Mouse (Mus musculus) E14TG2a.4 (cell line): ENCODE data around the gene Gm10260.

Experiments used
- H3K27me3 ChIP-seq: 2 replicates; pipeline ENCODE4 v1.6.1; 2014; ENCODE audit warnings: low read length, control low read depth; ENCODE audit not compliant: insufficient read depth
- H3K36me3 ChIP-seq: 2 replicates; pipeline ENCODE4 v1.6.1; 2014; ENCODE audit warnings: low read length, control low read depth; ENCODE audit not compliant: insufficient read depth
- H3K4me1 ChIP-seq: replicated peaks from 2 replicates; pipeline ENCODE4 v1.6.1; 2014; ENCODE audit warnings: low read depth, low read length, control low read depth
- H3K4me3 ChIP-seq: replicated peaks from 2 replicates; pipeline ENCODE4 v1.5.1; 2014; ENCODE audit warnings: mild to moderate bottlenecking, low read length
- H3K9me3 ChIP-seq: 2 replicates; pipeline ENCODE4 v1.6.1; 2014; ENCODE audit warnings: low read length, control low read depth
- CTCF ChIP-seq: conservative IDR thresholded peaks from 2 replicates; pipeline ENCODE4 v1.5.1; 2014; ENCODE audit warnings: low read length
- NANOG ChIP-seq: IDR thresholded peaks from 2 replicates; pipeline ENCODE4 v1.6.1; 2014; ENCODE audit warnings: borderline replicate concordance, low read length, mixed read lengths
- POU5F1 ChIP-seq: IDR thresholded peaks from 2 replicates; pipeline ENCODE4 v1.6.1; 2014; ENCODE audit warnings: low read length, borderline replicate concordance

The Gm10260 gene

DNA sequence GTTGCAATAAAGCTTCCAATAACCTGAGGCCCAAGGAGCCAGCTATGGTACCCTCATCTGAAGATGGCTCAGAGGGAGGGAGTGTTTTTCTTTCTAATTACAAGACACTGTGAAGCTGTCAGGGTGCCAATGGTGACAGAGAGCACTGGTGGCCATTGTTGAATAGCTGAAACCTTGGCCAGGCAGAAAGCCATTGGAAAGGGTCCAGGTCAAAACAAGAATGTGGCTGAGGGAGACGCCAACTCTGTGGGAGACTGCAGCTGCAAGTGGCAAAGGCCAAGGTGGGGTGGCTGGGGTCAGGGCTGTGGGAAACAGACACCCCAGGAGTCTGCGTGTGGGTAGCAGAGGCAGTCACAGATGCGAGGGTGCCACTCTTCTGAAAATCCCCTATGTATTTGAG is 16.3 kb upstream of the Gm10260 start:
- TF ChIP-seq POU5F1 (no peak), NANOG (no peak), CTCF (no peak)
- no peaks in the 10 kb centered on the region for H3K36me3 ChIP-seq
- H3K27me3 ChIP-seq: peaks cover 6% of the 10 kb centered on the region; the same call in 1 of the 2 replicates
- peaks cover 6% of the 10 kb centered on the region for H3K4me1 ChIP-seq
- H3K9me3 ChIP-seq: no peaks in the 10 kb centered on the region
- H3K4me3 ChIP-seq: no peak overlapping the region

DNA sequence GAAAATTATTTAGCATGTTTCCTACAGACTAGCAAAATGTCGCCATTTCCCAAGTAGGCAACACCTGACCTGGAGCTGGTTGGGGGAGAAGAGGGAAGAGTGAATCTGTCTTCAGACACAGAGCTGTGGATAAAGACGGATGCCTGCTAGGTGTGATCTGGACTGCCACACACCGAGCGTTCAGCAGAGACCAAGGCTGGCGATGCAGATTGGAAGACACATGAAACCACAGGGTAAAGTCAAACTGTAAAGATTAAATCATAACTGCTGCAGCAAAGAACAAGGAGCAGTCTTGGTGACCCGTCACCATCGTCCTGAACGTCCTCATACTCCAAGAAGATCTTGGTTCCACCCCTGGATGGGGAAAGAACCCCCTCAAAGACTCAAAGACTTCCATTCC is 15.5 kb upstream of the Gm10260 start:
- no peak overlapping the region for H3K4me3 ChIP-seq
- no peaks in the 10 kb centered on the region for H3K9me3 ChIP-seq
- TF ChIP-seq POU5F1: no peak
- TF ChIP-seq CTCF: no peak
- no peak for TF ChIP-seq NANOG
- H3K4me1 ChIP-seq: 0 out of 2 replicates have a peak, but pooled peaks cover 4% of the 10 kb centered on the region
- no peaks in the 10 kb centered on the region for H3K36me3 ChIP-seq
- H3K27me3 ChIP-seq: peaks cover 6% of the 10 kb centered on the region; the same call in 1 of the 2 replicates

DNA sequence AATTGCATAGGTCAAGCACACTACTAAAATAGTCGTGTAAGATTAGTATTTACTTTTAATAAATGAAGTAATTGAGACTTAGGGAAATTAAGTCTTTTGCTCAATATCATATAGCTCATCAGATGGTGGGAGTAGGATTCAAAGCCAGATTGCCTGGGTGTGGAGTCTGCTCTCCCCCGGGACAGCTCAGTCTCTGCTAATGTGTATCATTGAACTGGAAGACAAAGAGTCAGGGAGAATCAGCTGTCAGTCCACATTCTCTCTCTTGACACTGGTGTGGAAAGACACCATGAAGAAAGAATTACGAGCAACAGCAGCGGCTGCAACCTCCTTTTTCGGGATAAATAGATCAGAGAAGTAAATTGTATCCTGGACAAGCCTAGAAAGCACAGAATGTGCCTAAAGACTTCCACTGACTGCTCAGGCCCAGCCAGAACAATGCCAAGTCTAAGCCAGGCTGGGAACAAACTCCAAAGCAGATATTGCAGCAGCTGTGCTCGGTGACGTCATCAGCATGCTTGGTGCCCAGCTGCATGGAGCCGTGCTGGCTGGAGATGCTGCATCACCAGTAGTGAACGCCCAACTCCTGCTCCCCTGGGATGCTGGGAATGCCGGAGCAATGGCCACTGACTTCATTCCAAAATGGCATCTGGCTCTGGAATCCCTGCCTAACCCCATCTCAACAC is 14.5 kb upstream of the Gm10260 start:
- Histone ChIP-seq H3K36me3 (no peaks in the 10 kb centered on the region), H3K4me1 (no peaks in the 10 kb centered on the region), H3K9me3 (no peaks in the 10 kb centered on the region), H3K4me3 (no peak overlapping the region), H3K27me3 (peaks cover 6% of the 10 kb centered on the region; the same call in 1 of the 2 replicates)
- TF ChIP-seq POU5F1 (no peak), NANOG (no peak), CTCF (no peak)

DNA sequence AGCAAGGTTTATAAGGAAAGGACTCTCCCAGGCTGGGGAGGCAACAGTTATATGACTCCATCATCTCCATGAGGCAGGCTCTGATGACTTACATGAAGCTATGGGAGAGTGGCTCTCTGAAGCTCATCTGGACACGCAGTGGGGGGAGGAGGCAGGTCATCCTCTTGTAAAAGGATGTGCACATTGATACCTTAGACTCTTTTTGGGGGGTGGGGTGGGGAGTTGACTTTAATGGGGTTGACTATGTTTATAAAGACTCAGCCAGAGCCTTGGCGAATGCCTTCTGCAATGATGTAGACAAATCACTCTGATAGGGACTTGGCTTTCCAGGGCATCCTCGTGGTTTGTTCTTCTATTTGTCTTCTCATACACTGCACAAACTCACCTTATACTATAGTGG is 8.8 kb upstream of the Gm10260 start:
- Histone ChIP-seq H3K4me1 (no peaks in the 10 kb centered on the region; the same call in 1 of the 2 replicates), H3K4me3 (no peak overlapping the region), H3K27me3 (0 out of 2 replicates have a peak, but pooled peaks cover 3% of the 10 kb centered on the region), H3K9me3 (no peaks in the 10 kb centered on the region), H3K36me3 (no peaks in the 10 kb centered on the region)
- TF ChIP-seq CTCF: no peak
- no peak for TF ChIP-seq NANOG
- TF ChIP-seq POU5F1: no peak

DNA sequence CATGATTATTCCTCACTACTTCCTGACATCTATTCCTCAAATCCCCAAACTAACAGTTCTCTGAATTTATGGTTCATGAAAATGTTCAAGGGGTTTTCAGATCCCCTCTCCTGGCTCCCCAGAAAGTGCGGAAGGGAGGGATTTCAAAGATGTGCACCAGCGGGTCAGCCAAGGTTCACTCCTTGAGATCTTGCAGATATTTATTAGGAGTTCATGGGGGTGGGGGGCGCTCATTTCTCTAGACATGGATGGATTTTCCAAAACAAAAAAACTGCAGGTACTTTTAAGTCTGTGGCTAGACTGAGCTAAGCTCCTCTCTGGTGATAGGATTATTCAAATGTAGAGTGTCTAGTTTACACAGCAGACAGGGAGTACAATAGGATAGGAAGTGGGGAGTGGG is 8.4 kb upstream of the Gm10260 start:
- no peaks in the 10 kb centered on the region for H3K36me3 ChIP-seq
- H3K4me3 ChIP-seq: no peak overlapping the region
- no peaks in the 10 kb centered on the region for H3K9me3 ChIP-seq
- TF ChIP-seq NANOG (no peak), POU5F1 (no peak), CTCF (no peak)
- 0 out of 2 replicates have a peak, but pooled peaks cover 3% of the 10 kb centered on the region for H3K27me3 ChIP-seq
- no peaks in the 10 kb centered on the region; the same call in 1 of the 2 replicates for H3K4me1 ChIP-seq

DNA sequence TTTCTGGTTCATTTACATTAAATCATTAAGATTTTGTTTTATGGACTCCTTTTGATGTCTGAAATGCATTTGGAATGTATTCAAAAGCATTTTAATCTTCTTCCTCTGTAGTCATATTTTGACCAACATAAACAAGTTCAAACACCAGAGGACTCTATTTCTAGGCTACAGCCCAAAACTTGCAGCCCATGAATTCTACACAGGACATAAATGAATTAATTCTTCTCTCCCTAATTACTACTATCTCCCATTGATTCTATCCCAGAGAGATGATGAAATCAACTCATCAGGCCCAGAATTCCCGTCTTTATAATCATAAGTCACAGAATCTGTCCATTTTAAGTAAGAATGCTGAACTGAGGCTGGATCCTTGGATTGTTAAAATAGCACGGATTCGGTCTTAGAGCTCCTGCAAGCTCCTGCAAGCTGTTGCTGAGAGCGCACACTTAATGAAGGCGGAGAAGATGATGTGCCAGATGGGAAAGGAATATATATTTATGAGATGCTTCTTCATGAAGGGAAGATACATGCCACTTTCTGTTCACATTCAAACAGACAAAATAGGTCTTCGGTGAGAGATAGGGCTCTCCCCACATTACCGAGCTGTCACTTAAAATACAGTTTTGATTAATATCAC is 7.7 kb upstream of the Gm10260 start:
- no peaks in the 10 kb centered on the region for H3K9me3 ChIP-seq
- TF ChIP-seq CTCF (no peak), NANOG (no peak), POU5F1 (no peak)
- H3K27me3 ChIP-seq: 0 out of 2 replicates have a peak, but pooled peaks cover 3% of the 10 kb centered on the region
- no peak overlapping the region for H3K4me3 ChIP-seq
- no peaks in the 10 kb centered on the region for H3K36me3 ChIP-seq
- H3K4me1 ChIP-seq: peaks cover 6% of the 10 kb centered on the region

DNA sequence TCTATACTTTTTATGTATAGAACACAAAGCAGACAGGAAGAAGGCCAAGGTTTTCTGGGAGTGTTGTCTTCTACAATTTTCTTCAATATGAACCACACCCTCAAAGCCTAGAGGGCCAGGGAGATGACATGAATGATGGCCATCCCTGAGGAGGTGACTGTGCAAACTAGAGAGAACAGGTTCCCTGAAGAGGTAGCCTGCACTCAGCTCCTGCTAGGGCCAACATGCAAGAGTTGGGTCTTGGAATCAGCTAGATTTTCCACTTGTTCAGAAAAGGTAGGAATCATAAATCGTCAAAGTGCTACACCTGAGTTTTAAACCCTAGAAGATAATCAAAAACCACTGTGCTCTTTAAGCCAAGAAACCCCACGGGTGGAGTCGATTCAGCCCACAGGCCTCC is 6.2 kb upstream of the Gm10260 start:
- peaks cover 13% of the 10 kb centered on the region for H3K4me1 ChIP-seq
- no peak overlapping the region for H3K4me3 ChIP-seq
- no peaks in the 10 kb centered on the region for H3K27me3 ChIP-seq
- TF ChIP-seq POU5F1: no peak
- TF ChIP-seq NANOG: no peak
- TF ChIP-seq CTCF: no peak
- no peaks in the 10 kb centered on the region for H3K9me3 ChIP-seq
- H3K36me3 ChIP-seq: no peaks in the 10 kb centered on the region

DNA sequence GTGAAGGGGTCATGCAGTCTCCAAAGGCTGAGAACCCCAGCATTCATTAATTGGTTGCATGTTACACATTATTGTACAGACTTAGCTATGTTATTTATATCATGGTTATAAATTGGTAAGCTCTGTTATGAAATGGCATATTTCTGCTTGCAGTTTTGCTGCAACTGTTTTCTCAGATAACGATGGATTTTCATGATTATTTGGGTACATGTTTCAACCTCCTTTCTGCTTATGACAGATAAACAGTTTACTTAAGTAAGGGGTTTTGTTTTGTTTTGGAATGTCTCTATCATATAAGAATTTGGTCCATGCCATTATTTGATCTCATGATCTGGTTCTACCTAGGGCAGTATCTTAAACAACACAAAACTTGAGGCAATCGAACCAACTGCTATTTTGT is 5.5 kb upstream of the Gm10260 start:
- TF ChIP-seq CTCF (no peak), NANOG (no peak), POU5F1 (no peak)
- Histone ChIP-seq H3K4me1 (peaks cover 19% of the 10 kb centered on the region), H3K27me3 (no peaks in the 10 kb centered on the region), H3K4me3 (no peak overlapping the region), H3K36me3 (no peaks in the 10 kb centered on the region), H3K9me3 (no peaks in the 10 kb centered on the region)
